Mouse (Mus musculus) embryonic facial prominence, embryonic 11.5 days (tissue): ENCODE measurements at regions not wholly inside any gene's neighbourhood (a gene's known extent, or its start where the extent isn't known, plus 50 kb on each side); places are given as distances from the start of the nearest gene placed in this dataset.

Experiments
- ATAC-seq: fragments of 200-750 bp; cut with Nextera tagmentation; replicated peaks from 2 replicates; pipeline ENCODE4 v1.8.0; 2017; ENCODE audit warnings: low read depth; ENCODE audit not compliant: insufficient number of reproducible peaks, low FRiP score, low TSS enrichment
- DNase-seq: peaks from one replicate; pipeline ENCODE4 v3.0.0-alpha.2; 2015; ENCODE audit warnings: low spot score
- H3K27ac ChIP-seq: fragments of 300-500 bp; sonication (generic); replicated peaks from 2 replicates; pipeline ENCODE4 v1.5.1; 2014; ENCODE audit warnings: mild to moderate bottlenecking, low read depth, low read length, control low read depth
- H3K27me3 ChIP-seq: fragments of 300-500 bp; sonication (generic); 2 replicates; pipeline ENCODE4 v1.6.1; 2014; ENCODE audit warnings: mild to moderate bottlenecking, low read length, moderate library complexity, mixed read lengths; ENCODE audit not compliant: control insufficient read depth, insufficient read depth
- H3K36me3 ChIP-seq: fragments of 300-500 bp; sonication (generic); replicated peaks from 2 replicates; pipeline ENCODE4 v1.6.1; 2014; ENCODE audit warnings: low read depth, mild to moderate bottlenecking, low read length, moderate library complexity, mixed read lengths; ENCODE audit not compliant: control insufficient read depth, insufficient read depth
- H3K4me1 ChIP-seq: fragments of 300-500 bp; sonication (generic); 2 replicates; pipeline ENCODE4 v1.6.1; 2014; ENCODE audit warnings: low read length, mixed read lengths; ENCODE audit not compliant: control insufficient read depth, insufficient read depth
- H3K4me2 ChIP-seq: fragments of 300-500 bp; sonication (generic); 2 replicates; pipeline ENCODE4 v1.6.1; 2014; ENCODE audit warnings: low read depth, mild to moderate bottlenecking, control low read depth, low read length, moderate library complexity
- H3K4me3 ChIP-seq: fragments of 300-500 bp; sonication (generic); 2 replicates; pipeline ENCODE4 v1.5.1; 2014; ENCODE audit warnings: low read depth, low read length, control low read depth
- H3K9ac ChIP-seq: fragments of 300-500 bp; sonication (generic); replicated peaks from 2 replicates; pipeline ENCODE4 v1.6.1; 2014; ENCODE audit warnings: mild to moderate bottlenecking, control low read depth, low read length
- H3K9me3 ChIP-seq: fragments of 300-500 bp; sonication (generic); replicated peaks from 2 replicates; pipeline ENCODE4 v1.6.1; 2016; ENCODE audit warnings: mild to moderate bottlenecking, low read length, inconsistent platforms, mixed read lengths; ENCODE audit not compliant: control insufficient read depth
- WGBS: fragments of 180-500 bp; shearing (Covaris S2); extraction: QIAGEN DNeasy Blood & Tissue Kit; methylation state at CpG from one replicate; pipeline ENCODE4 v1.1.7; 2014; 5-methylcytosine and 5-hydroxymethylcytosine counted together

DNA sequence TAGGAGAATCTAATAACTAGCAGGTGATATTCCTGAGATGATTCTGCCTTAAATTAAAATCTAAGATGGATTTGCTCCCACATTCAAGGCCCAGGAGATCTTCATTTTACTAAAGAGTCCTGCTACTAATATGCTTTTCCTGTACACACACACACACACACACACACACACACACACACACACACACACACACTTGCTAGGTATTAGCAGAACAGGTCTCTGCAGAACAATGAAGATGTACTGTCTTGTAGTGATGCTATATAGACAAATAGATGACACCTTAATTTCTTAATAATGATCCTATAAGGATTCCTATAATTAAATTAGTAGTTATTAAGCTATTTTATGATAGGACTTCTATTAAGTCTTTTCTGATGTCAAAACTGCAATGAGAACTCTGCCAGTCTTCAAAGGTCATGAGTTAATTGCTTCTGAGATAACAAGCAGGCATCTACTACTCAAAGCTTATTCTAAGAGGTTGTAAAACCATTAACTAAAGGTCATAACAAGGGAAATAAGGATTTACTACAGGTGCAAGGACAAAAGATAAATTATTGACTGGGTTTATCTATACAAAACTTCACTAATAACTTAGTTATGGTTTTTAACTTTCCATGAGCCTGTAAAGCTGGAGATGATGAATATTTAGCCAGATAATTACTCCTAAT is 666.0 kb upstream of the Impad1 start:
- no peaks in the 10 kb centered on the region for H3K27me3 ChIP-seq
- no peak for ATAC-seq
- H3K36me3 ChIP-seq: no peaks in the 10 kb centered on the region
- H3K9me3 ChIP-seq: no peaks in the 10 kb centered on the region
- DNase-seq: no peak
- H3K9ac ChIP-seq: no peak overlapping the region
- H3K4me2 ChIP-seq: no peak overlapping the region
- no peak overlapping the region for H3K27ac ChIP-seq
- H3K4me1 ChIP-seq: no peaks in the 10 kb centered on the region
- H3K4me3 ChIP-seq: no peak overlapping the region

DNA sequence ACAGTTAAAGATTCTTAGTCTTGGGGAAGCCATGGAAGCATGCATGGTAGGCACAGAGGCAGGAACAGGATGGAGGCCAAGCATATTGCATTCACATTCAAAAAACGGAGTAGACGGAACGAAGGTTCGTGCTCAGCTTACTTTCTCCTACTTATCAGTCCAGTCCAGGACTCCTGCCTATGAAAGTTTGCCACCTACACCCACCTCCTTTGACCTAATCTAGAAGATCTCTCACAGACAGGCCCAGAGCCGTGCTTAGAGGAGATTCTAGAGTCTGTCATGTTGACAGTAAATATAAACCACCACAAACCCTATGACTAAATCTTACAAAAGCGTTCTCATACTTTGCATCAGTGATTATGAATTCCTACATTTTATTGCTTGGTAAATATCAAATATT is 657.3 kb upstream of the Impad1 start:
- H3K4me3 ChIP-seq: no peak overlapping the region
- no peaks in the 10 kb centered on the region for H3K27me3 ChIP-seq
- no peaks in the 10 kb centered on the region for H3K4me1 ChIP-seq
- DNase-seq (no peak), ATAC-seq (no peak)
- H3K27ac ChIP-seq: no peak overlapping the region
- no peaks in the 10 kb centered on the region for H3K36me3 ChIP-seq
- no peak overlapping the region for H3K4me2 ChIP-seq
- WGBS: 88% methylated on average over 6 of the region's 6 CpGs
- no peak overlapping the region for H3K9ac ChIP-seq
- no peaks in the 10 kb centered on the region for H3K9me3 ChIP-seq

DNA sequence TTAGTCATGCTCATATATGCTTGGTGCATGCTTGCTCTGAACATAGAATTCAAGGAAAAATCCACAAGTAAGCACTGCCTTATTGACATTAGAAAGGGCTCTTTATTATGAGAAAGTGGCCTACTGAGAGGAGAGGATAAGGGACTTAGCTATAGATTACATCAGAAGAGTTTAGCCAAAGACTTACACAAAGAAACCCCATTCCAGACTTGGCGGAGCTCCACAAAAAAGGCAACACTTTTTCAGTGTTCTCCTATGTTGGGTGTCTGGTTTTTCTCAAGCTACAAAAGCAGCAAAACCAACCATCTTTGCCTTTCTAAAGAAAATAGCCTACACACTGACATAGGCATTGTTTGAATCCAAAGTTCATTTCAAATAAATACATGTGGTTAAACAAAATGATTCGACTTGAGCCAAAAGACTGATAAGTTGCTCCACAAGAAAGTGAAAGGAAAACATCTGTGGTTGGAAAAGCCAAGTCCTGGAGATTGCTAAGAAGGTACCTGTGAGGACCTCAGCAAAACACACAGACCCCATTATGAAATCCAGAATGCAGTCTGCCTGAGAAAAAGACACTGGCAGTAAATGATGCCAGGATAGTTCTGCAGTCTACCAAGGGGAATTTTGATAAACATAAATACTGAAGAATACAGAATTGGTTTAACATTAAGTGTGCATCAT is 648.3 kb upstream of the Impad1 start:
- Histone ChIP-seq H3K36me3 (no peaks in the 10 kb centered on the region), H3K4me3 (no peak overlapping the region), H3K4me2 (no peak overlapping the region), H3K9ac (no peak overlapping the region), H3K27ac (no peak overlapping the region), H3K4me1 (no peaks in the 10 kb centered on the region), H3K9me3 (no peaks in the 10 kb centered on the region), H3K27me3 (no peaks in the 10 kb centered on the region)
- DNase-seq (no peak), ATAC-seq (no peak)
- WGBS: 80% methylated on average over 2 of the region's 2 CpGs

DNA sequence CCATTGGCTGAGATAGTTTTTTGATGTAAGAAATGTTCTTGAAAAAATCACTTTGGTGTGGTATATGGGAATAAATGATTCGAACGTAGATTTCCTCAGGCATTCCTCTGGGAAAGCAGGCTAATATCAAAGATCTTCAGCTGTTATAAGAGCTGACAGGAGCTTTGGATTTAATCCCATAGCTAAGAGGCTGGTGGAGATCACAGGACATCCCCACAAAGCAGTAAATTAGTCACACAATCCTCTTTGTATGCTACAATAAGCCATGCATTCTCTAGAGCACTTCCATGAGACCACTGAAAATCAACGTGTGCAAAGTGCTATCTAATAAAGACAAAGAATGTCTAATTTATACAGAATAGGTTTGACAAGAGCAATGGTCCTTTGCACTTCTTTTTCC is 643.9 kb upstream of the Impad1 start:
- DNase-seq (no peak), ATAC-seq (no peak)
- Histone ChIP-seq H3K27me3 (no peaks in the 10 kb centered on the region), H3K9me3 (no peaks in the 10 kb centered on the region), H3K4me3 (no peak overlapping the region), H3K27ac (no peak overlapping the region), H3K36me3 (no peaks in the 10 kb centered on the region), H3K4me1 (no peaks in the 10 kb centered on the region), H3K4me2 (no peak overlapping the region), H3K9ac (no peak overlapping the region)
- WGBS: 63% methylated on average over 3 of the region's 3 CpGs
